Mouse (Mus musculus) liver, embryonic 13.5 days (tissue): ENCODE results near the gene Acsbg1. TPM values are rescaled to one million over a fixed set of nuclear protein-coding genes. Genes with fewer than 3 reads are reported as not detected.

Experiments used
- ATAC-seq: fragments of 200-750 bp; cut with Nextera tagmentation; 2 replicates; pipeline ENCODE4 v1.8.0; 2017; ENCODE audit warnings: low read depth, mild to moderate bottlenecking, moderate number of reproducible peaks, moderate library complexity
- DNase-seq: peaks from one replicate; pipeline ENCODE4 v3.0.0; 2022
- H3K27ac ChIP-seq: fragments of 300-500 bp; sonication (generic); 2 replicates; pipeline ENCODE4 v1.5.1; 2015; ENCODE audit warnings: moderate library complexity, mild to moderate bottlenecking, inconsistent platforms
- H3K27me3 ChIP-seq: fragments of 300-500 bp; sonication (generic); 2 replicates; pipeline ENCODE4 v1.6.1; 2015; ENCODE audit warnings: mild to moderate bottlenecking, inconsistent platforms
- H3K36me3 ChIP-seq: fragments of 300-500 bp; sonication (generic); 2 replicates; pipeline ENCODE4 v1.6.1; 2015; ENCODE audit warnings: mild to moderate bottlenecking, inconsistent platforms
- H3K4me1 ChIP-seq: fragments of 300-500 bp; sonication (generic); replicated peaks from 2 replicates; pipeline ENCODE4 v1.6.1; 2015; ENCODE audit warnings: inconsistent platforms
- H3K4me2 ChIP-seq: fragments of 300-500 bp; sonication (generic); 2 replicates; pipeline ENCODE4 v1.6.1; 2015; ENCODE audit warnings: inconsistent platforms, mild to moderate bottlenecking, moderate library complexity
- H3K4me3 ChIP-seq: fragments of 300-500 bp; sonication (generic); replicated peaks from 2 replicates; pipeline ENCODE4 v1.5.1; 2015; ENCODE audit warnings: mild to moderate bottlenecking, inconsistent platforms
- H3K9ac ChIP-seq: fragments of 300-500 bp; sonication (generic); 2 replicates; pipeline ENCODE4 v1.6.1; 2015; ENCODE audit warnings: mild to moderate bottlenecking, inconsistent platforms
- H3K9me3 ChIP-seq: fragments of 300-500 bp; sonication (generic); replicated peaks from 2 replicates; pipeline ENCODE4 v1.6.1; 2016; ENCODE audit warnings: inconsistent platforms
- WGBS: fragments of 180-500 bp; shearing (Covaris S2); methylation state at CpG from one replicate; pipeline ENCODE4 v1.1.7; 2015; ENCODE audit not compliant: insufficient replicate concordance; 5-methylcytosine and 5-hydroxymethylcytosine counted together
- polyA plus RNA-seq: library from polyadenylated mRNA; unstranded; fragments of >200 nt; fragmentation: Nextera tagmentation; extraction: Ambion mirVana; gene quantifications from 2 replicates; pipeline ENCODE4 v1.2.1, GENCODE M21; 2015

Acsbg1 gene
- 0.05 and 0.15 TPM in 2 replicates for polyA plus RNA-seq

DNA sequence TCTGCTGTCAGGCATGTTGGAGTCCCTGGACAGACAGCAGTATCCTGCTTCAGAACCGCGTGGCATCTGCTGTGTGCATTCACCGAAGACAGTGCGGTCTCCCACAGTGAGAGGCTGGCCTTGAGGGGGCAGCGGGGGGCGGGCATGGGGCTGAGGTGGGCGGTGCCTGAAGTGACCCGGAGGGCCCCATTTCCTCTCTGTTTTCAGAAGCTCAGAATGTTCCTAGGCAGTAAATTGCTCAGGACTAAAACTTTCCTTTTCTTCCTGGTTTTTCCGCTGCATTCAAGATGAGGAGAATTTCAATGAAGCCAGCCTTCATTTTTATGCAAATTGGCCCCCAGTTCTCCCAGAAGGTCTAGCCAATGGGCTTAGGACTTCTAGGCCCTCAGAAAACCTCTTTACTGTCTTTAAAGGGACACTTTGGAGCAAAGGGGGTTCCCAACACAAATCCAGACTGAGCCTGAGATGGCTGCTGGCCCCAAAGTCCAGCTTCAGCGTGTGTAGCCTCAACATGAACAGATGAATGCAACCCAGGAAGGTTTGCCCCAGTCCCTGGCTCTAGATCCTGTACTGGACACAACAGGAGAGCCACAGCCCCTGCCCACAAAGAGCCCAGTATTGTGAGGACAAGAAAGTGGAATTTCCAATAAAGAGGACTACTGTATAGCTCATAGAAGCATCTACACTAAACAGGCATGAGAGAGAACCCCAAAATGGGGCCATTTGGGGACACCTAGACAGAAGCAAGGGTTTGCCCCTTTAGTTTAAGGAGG, at the start of gene Acsbg1:
Acsbg1 (minus strand) TSS at position 266 of the 773 bp plus-strand sequence.
- 25% methylated on average over 10 of the region's 10 CpGs for WGBS
- Histone ChIP-seq H3K36me3 (no peaks in the 10 kb centered on the region), H3K27me3 (no peaks in the 10 kb centered on the region), H3K4me3 (no peak within 1 kb of the TSS), H3K4me2 (no peak within 1 kb of the TSS), H3K4me1 (peaks cover 7% of the 10 kb centered on the region; the same call in 1 of the 2 replicates), H3K9me3 (0 out of 2 replicates have a peak, but pooled peaks cover 2% of the 10 kb centered on the region), H3K9ac (no peak within 1 kb of the TSS), H3K27ac (no peak within 1 kb of the TSS)
- DNase-seq (no peak), ATAC-seq (no peak)

DNA sequence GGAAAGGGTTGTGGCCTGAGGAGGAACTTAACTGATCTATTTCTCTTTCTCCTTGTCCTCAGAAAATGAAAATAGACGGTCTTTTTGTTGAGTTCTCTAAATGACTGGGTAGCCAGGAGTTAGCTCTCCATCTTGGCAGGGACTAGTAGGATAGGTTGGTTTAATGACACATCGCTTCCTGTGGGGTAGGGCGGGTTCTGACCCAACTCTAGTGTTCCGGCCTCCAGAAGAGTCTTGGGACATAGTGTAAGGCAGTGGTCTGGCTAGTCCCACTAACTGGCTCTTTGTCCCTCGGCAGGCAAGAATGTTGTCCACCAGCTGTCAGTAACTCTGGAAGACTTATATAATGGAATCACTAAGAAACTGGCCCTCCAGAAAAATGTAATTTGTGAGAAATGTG, 46.4 kb upstream of the Acsbg1 start:
- DNase-seq: no peak
- H3K27ac ChIP-seq: no peak overlapping the region
- ATAC-seq: no peak
- peaks cover 72% of the 10 kb centered on the region for H3K36me3 ChIP-seq
- H3K4me2 ChIP-seq: no peak overlapping the region
- 82% methylated on average over 5 of the region's 5 CpGs for WGBS
- H3K9ac ChIP-seq: no peak overlapping the region
- H3K9me3 ChIP-seq: no peaks in the 10 kb centered on the region
- no peak overlapping the region for H3K4me3 ChIP-seq
- H3K4me1 ChIP-seq: peaks cover 57% of the 10 kb centered on the region
- H3K27me3 ChIP-seq: no peaks in the 10 kb centered on the region

DNA sequence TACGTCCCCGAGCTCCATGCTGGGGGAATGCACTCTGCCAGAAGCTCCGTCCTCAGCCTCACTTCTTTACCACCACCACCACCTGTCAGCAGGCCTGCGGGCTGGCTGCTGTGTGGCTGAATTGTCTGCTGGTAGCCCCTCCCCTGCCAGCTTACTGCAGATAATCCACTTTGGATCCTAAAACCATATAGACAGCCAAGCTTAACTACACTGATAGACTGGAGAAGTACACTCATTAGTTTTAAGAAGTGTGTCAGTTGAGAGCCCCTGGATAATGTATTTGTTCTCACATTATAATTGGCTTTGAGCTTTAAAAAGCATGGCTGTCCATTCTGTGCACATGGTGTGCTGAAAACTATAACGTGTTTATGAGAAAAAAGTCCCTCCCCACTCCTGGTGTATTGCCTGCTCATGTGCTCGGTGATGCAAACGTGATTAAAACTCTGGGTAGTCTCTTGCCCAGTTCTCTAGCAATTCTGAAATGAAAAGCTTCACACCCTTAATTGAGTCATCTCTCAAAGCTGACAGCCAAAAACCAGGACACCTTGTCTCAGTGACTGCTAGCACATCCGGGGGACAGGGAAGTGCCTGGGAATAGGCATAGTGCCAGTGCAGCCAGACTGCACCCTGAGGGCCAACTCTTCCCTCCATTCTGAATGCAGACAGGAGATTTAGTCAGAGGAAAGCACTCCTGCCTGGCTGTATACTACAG, 45.8 kb upstream of the Acsbg1 start:
- DNase-seq (no peak), ATAC-seq (no peak)
- Histone ChIP-seq H3K27ac (no peak overlapping the region), H3K4me2 (no peak overlapping the region), H3K4me3 (no peak overlapping the region), H3K9me3 (no peaks in the 10 kb centered on the region), H3K9ac (peak overlapping the region; percentile 13; the same call in 1 of the 2 replicates), H3K4me1 (peaks cover 63% of the 10 kb centered on the region), H3K36me3 (peaks cover 66% of the 10 kb centered on the region), H3K27me3 (no peaks in the 10 kb centered on the region; the same call in 1 of the 2 replicates)
- WGBS: 65% methylated on average over 8 of the region's 8 CpGs

DNA sequence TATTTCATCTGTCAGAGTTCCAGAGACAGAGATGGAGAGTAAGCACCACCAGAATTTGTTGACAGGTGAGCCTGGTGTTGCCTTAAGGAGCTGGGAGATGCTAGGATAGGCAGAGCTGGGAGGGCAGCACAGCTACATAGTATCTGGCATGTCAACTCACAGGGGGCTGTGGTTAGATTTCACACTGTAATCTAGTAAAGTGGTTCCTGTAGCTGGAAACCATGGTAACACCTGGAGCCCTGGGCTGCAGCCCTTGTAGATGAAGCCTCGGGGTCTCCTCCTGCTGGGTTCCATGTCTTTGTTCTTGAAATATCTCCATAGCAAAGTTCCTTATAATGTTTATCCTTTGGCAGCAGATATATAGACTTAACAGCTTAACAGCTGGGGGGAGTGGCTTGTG, 43.9 kb upstream of the Acsbg1 start:
- ATAC-seq: no peak
- H3K4me2 ChIP-seq: peak overlapping the region; percentile 90

DNA sequence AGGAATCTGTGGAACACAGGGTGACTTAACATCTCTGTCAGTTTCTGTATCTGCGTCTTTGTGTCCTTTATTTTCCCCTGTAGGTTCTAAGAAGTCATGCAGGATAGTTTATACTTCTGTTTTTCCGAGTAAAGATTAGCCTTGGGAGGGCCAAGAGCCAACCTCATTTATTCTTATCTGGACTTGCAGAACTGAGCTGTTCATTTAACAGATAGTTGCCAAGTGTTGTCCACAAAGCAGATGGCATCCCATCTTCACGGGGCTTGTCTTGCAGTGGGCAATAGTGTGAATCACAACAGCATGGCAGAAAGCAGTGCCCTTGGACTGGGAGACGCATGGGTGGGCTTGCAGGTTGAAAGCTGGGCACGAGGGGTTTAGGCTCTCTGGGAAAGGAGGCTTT, 42.7 kb upstream of the Acsbg1 start:
- Histone ChIP-seq H3K4me1 (peaks cover 93% of the 10 kb centered on the region), H3K4me2 (peak overlapping the region; percentile 90)

More for the DNA sequence above, 43.9 kb upstream of the Acsbg1 start:
- WGBS: 22% methylated on average over 1 of the region's 1 CpGs
- no peaks in the 10 kb centered on the region for H3K9me3 ChIP-seq
- peaks cover 47% of the 10 kb centered on the region for H3K36me3 ChIP-seq
- no peak for DNase-seq
- peak overlapping the region; percentile 98 for H3K9ac ChIP-seq
- H3K27me3 ChIP-seq: peaks cover 9% of the 10 kb centered on the region; the same call in 1 of the 2 replicates
- peak overlapping the region; percentile 97 for H3K27ac ChIP-seq
- peaks cover 82% of the 10 kb centered on the region for H3K4me1 ChIP-seq
- no peak overlapping the region for H3K4me3 ChIP-seq

DNA sequence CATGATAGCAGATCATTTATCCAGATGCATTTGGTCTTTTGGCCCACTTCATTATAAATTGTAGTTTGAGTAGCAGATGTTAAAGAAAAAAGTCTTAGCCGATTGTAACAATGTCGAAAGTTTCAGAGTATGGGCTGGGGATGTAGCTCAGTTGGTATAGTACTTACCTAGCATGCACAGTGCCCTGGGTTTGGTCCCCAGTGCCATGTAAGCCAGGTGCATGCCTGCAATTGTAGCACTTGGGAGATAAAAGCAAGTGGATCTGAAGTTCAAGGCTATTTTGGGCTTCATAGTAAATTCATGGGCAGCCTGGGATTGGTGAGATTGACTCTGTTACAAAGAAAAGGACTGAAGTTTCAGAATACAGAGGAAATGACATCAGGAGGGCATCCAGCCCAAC, 40.9 kb upstream of the Acsbg1 start:
- Histone ChIP-seq H3K9me3 (no peaks in the 10 kb centered on the region), H3K4me1 (peaks cover 95% of the 10 kb centered on the region), H3K4me2 (peak overlapping the region; percentile 90), H3K4me3 (peak overlapping the region; percentile 88), H3K36me3 (peaks cover 17% of the 10 kb centered on the region), H3K27ac (peak overlapping the region; percentile 97), H3K9ac (peak overlapping the region; percentile 98), H3K27me3 (peaks cover 26% of the 10 kb centered on the region)
- DNase-seq (no peak), ATAC-seq (no peak)
- 82% methylated on average over 2 of the region's 2 CpGs for WGBS

More for the DNA sequence above, 42.7 kb upstream of the Acsbg1 start:
- peaks cover 19% of the 10 kb centered on the region; the same call in 1 of the 2 replicates for H3K27me3 ChIP-seq
- H3K27ac ChIP-seq: peak overlapping the region; percentile 97
- H3K4me3 ChIP-seq: peak overlapping the region; percentile 88
- ATAC-seq (peak; percentile 85), DNase-seq (peak; percentile 55)
- WGBS: 22% methylated on average over 5 of the region's 5 CpGs
- no peaks in the 10 kb centered on the region for H3K9me3 ChIP-seq
- H3K36me3 ChIP-seq: peaks cover 35% of the 10 kb centered on the region
- peak overlapping the region; percentile 98 for H3K9ac ChIP-seq

DNA sequence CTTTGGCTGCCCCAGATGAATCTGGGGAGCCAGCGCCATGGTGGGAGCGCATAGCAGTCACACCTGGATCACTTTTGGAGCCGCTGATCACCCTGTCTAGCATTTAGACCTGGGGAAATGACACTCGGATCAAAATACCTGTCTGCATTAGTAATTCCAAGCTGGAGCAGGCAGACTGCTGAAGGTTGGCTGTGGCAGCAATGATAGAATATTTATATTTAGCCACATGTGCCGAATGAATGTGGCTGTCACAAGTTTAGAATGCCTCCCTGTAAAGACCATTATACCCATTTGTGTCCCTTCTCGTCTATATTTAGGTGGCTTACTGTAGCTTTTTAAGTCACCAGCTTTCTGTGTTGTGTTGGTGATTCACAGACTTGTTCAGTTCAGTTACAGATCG, 39.1 kb upstream of the Acsbg1 start:
- Histone ChIP-seq H3K4me2 (peak overlapping the region; percentile 90), H3K9ac (peak overlapping the region; percentile 98), H3K4me3 (peak overlapping the region; percentile 88), H3K36me3 (no peaks in the 10 kb centered on the region), H3K9me3 (no peaks in the 10 kb centered on the region), H3K27me3 (peaks cover 31% of the 10 kb centered on the region), H3K4me1 (peaks cover 95% of the 10 kb centered on the region), H3K27ac (peak overlapping the region; percentile 98)
- no peak for ATAC-seq
- WGBS: 70% methylated on average over 7 of the region's 7 CpGs
- DNase-seq: no peak

DNA sequence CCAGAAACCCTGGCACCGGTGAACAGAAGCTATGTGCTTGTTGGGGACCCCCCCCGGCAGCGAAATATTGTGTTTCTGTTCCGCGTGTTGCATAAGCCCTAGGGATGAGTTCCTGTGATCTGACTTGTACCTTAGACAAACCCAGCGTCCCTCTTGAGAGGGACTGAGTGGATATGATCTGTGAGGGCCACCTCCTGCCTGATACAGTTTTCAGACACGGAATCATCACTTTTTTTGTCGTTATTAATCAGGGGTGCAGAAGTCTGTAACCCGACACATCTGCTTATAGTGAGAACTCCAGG, 38.5 kb upstream of the Acsbg1 start:
- peaks cover 33% of the 10 kb centered on the region for H3K27me3 ChIP-seq
- WGBS: 25% methylated on average over 9 of the region's 9 CpGs
- peak overlapping the region; percentile 98 for H3K27ac ChIP-seq
- H3K9ac ChIP-seq: peak overlapping the region; percentile 98
- H3K4me1 ChIP-seq: peaks cover 92% of the 10 kb centered on the region
- H3K4me3 ChIP-seq: peak overlapping the region; percentile 88
- H3K36me3 ChIP-seq: no peaks in the 10 kb centered on the region
- peak overlapping the region; percentile 90 for H3K4me2 ChIP-seq
- DNase-seq: no peak
- no peaks in the 10 kb centered on the region for H3K9me3 ChIP-seq
- ATAC-seq: no peak

DNA sequence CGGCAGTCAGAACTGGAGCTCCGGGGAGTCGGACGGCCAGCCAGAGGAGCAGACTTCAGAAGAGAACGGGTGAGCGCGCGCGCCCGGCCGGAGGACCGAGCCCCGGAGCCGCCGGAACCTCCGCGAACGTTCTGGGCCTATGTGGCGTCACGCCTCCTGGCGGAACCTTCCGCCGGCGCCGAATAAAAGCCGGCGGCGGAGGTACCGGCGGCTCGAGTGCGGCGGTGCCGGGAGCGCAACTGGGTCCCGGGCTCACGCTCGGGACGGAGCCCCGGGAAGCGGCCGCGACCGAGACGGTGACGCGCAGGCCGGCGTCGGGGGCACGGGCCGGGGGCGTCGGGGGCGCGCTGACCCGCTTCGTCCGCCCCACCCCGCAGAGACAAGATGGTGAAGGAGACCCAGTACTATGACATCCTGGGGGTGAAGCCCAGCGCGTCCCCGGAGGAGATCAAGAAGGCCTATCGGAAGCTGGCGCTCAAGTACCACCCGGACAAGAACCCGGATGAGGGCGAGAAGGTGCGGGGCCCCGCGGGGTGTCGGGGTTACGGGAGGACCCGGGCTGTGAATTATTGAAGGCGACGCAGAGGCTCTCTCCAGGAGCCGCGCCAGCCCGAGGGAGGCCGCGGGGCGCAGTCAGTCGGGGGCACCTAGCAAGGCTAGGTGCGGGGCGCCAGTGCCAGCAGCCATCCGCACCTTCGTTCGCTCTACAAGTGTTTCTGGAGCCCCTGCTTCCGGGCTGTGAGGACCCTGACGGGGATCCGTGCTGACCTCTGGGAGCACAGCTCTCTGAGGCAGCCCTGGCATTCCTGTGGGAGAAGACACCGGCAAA, 37.9 kb upstream of the Acsbg1 start:
- ATAC-seq: peak; percentile 30
- Histone ChIP-seq H3K4me2 (peak overlapping the region; percentile 90), H3K27me3 (peaks cover 38% of the 10 kb centered on the region), H3K4me1 (peaks cover 86% of the 10 kb centered on the region), H3K36me3 (no peaks in the 10 kb centered on the region), H3K4me3 (peak overlapping the region; percentile 88), H3K9ac (peak overlapping the region; percentile 98), H3K27ac (peak overlapping the region; percentile 98), H3K9me3 (no peaks in the 10 kb centered on the region)
- DNase-seq: peak; percentile 60
- WGBS: under 1% methylated on average over 91 of the region's 92 CpGs

DNA sequence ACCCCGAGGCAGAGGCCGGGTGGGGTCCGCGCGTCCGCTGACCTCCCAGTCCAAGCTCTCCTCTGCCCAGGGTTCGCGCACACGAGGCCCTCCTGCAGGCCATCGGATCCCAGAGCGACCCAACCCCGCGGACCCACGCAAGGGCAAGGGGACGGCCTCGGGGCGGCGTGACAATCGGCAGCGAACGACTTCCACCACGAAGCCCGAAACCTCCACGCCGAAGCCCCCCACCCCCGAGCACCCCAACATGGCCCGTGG, 37.3 kb upstream of the Acsbg1 start:
- peaks cover 81% of the 10 kb centered on the region for H3K4me1 ChIP-seq
- peak overlapping the region; percentile 98 for H3K27ac ChIP-seq
- 10% methylated on average over 27 of the region's 27 CpGs for whole genome bisulfite sequencing

More for the DNA sequence above, 37.3 kb upstream of the Acsbg1 start:
- Histone ChIP-seq H3K9ac (peak overlapping the region; percentile 98), H3K4me2 (peak overlapping the region; percentile 90), H3K27me3 (peaks cover 42% of the 10 kb centered on the region), H3K9me3 (no peaks in the 10 kb centered on the region), H3K36me3 (no peaks in the 10 kb centered on the region), H3K4me3 (peak overlapping the region; percentile 88)
- ATAC-seq (peak; percentile 29), DNase-seq (no peak)
